Mouse (Mus musculus) embryonic fibroblast, embryonic 13.5 days (primary cell): ENCODE data around the gene Mrgprb4. TPM values are rescaled to one million over a fixed set of nuclear protein-coding genes. Genes with fewer than 3 reads are reported as not detected.

ENCODE experiments used
- H3K27ac ChIP-seq: 2 replicates; pipeline ENCODE4 v1.5.1; 2012; ENCODE audit warnings: low read length, control low read depth, inconsistent platforms; ENCODE audit not compliant: insufficient read depth
- H3K4me1 ChIP-seq: 2 replicates; pipeline ENCODE4 v1.6.1; 2011; ENCODE audit warnings: low read length; ENCODE audit not compliant: control insufficient read depth, insufficient read depth
- H3K4me3 ChIP-seq: 2 replicates; pipeline ENCODE4 v1.5.1; 2011; ENCODE audit warnings: mild to moderate bottlenecking, control low read depth, low read length; ENCODE audit not compliant: insufficient read depth
- CTCF ChIP-seq: IDR thresholded peaks from 2 replicates; pipeline ENCODE4 v1.5.1; 2011; ENCODE audit warnings: mild to moderate bottlenecking, control low read depth, low read length, moderate library complexity, borderline replicate concordance; ENCODE audit not compliant: insufficient read depth
- POLR2A ChIP-seq: IDR thresholded peaks from 2 replicates; pipeline ENCODE4 v1.6.1; 2011; ENCODE audit warnings: low read depth, mild to moderate bottlenecking, control low read depth, low read length, moderate library complexity
- polyA plus RNA-seq: library from polyadenylated mRNA; stranded (reverse); fragments of >200 nt; gene quantifications from 2 replicates; pipeline ENCODE4 v1.2.4, GENCODE M21; 2011; ENCODE audit warnings: low read depth; ENCODE audit not compliant: missing spikeins, insufficient read length

Gene Mrgprb4
- polyA plus RNA-seq = not detected in 2 replicates

DNA sequence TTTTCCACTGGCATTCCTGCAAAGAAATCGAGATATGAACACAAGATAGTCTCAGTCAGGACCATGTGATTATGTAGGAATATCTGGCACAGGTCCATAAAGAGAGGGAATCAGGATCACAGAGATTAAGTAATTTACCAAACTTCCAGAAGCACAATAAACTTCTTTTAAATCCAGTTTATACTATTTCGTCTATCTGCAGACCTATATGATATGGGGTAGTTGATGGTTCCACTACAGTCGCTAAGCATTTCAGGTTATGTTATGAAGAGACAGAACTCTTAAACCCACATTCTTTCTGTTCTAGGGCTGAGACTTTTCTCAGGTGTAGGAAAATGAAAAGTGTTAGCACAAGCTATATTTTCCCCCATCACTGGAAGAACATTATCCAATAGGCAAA, at the start of gene Mrgprb4:
Gene Mrgprb4 (minus strand): TSS at position 101 of the 400 bp plus-strand sequence.
- H3K4me1 ChIP-seq = no peaks in the 10 kb centered on the region
- no peak for TF ChIP-seq CTCF
- TF ChIP-seq POLR2A = no peak
- H3K4me3 ChIP-seq = no peak within 1 kb of the TSS
- H3K27ac ChIP-seq = no peak within 1 kb of the TSS

DNA sequence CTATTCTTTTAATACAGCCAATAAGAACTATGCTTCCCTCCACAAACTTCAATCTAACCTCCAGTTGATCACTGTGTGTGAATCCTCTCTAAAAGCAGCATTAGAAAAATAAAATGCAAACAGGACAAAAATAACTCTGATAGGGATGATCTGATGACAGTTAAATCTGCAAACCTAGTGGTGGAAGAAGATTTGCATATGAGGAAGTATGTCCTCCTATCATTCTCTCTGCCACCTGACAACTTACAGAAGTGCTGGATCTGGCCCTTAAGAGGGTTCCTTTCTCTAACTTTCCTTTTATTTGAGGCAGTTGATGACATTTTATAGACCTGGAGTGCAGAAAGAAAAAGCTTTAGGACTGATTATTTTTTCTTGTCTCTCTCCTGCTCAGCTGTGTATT, 27.0 kb upstream of the Mrgprb4 start:
- H3K4me3 ChIP-seq = no peak overlapping the region
- H3K27ac ChIP-seq = no peak overlapping the region
- H3K4me1 ChIP-seq = no peaks in the 10 kb centered on the region
- no peak for TF ChIP-seq POLR2A
- no peak for TF ChIP-seq CTCF

GRCm38 (mm10) chr7:48225065-48225464, 26.0 kb upstream of the Mrgprb4 start:
- Histone ChIP-seq H3K4me3 (no peak overlapping the region), H3K4me1 (no peaks in the 10 kb centered on the region), H3K27ac (no peak overlapping the region)
- TF ChIP-seq CTCF (no peak), POLR2A (no peak)

DNA sequence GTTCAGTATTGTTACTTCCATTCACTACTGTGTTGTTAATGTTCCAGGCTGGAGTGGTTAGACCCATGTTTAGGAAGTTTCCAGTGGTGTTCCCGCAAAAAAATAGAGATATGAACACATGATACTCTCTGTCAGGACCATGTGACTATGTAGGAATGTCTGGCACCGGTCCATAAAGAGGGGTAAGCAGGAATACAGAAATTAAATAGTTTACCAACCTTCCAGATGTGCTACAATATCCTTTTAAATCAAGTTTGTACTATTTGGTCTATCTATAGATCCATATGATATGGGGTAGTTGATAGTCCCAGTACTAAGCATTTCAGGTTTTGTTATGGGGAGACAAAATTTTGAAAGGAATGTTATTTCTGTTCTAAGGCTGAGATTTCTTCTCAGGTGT, 30.2 kb downstream of the Mrgprb4 start, which contains the start of gene Mrgprb5:
Gene Mrgprb5 (minus strand): TSS at position 101 of the 400 bp plus-strand sequence.
- no peak for TF ChIP-seq POLR2A
- TF ChIP-seq CTCF = no peak
- no peak within 1 kb of the TSS for H3K4me3 ChIP-seq

GRCm38 (mm10) chr7:48167471-48167870, 31.6 kb downstream of the Mrgprb4 start:
- no peaks in the 10 kb centered on the region for H3K4me1 ChIP-seq
- TF ChIP-seq CTCF = no peak
- TF ChIP-seq POLR2A = no peak

More for the DNA sequence above, 30.2 kb downstream of the Mrgprb4 start, which contains the start of gene Mrgprb5:
- H3K27ac ChIP-seq = no peak within 1 kb of the TSS
- H3K4me1 ChIP-seq = no peaks in the 10 kb centered on the region

More at GRCm38 (mm10) chr7:48167471-48167870, 31.6 kb downstream of the Mrgprb4 start:
- Histone ChIP-seq H3K27ac (no peak overlapping the region), H3K4me3 (no peak overlapping the region)

Other genes starting within 250 kb of the Mrgprb4 start
- gene Mrgpra4, start 217.2 kb downstream of the Mrgprb4 start, polyA plus RNA-seq = not detected in 2 replicates
- gene Mrgprx1, start 171.7 kb downstream of the Mrgprb4 start, polyA plus RNA-seq = not detected in 2 replicates
- gene Mrgprb5, start 30.3 kb downstream of the Mrgprb4 start, polyA plus RNA-seq = not detected in 2 replicates
- gene Mrgprb8, start 189.2 kb upstream of the Mrgprb4 start, polyA plus RNA-seq = not detected in 2 replicates